Mouse (Mus musculus): ENCODE results near the gene Nacad. TPM values are rescaled to one million over a fixed set of nuclear protein-coding genes. Genes with fewer than 3 reads are reported as not detected.
A peak's percentile ranks its signal among the peaks of the same experiment; 100 is the strongest.

The Nacad gene
- total RNA-seq, 2 experiments from 2014 or later = 78.1 to 82.5 TPM

GRCm38 (mm10) chr11:6590933-6591675 is 14.7 kb downstream of the Nacad start:
- intact Hi-C loops (cut with DNase I) = no loop called here
- no peak for DNase-seq (ENCODE audit: extremely low spot score in 1 of 2, low spot score in 2 of 2)

GRCm38 (mm10) chr11:6589838-6590237 is 16.0 kb downstream of the Nacad start:
- no peak for DNase-seq (ENCODE audit: extremely low spot score in 1 of 2, low spot score in 2 of 2)

GRCm38 (mm10) chr11:6588295-6588694 is 17.6 kb downstream of the Nacad start:
- DNase-seq (ENCODE audit: extremely low spot score in 1 of 2, low spot score in 2 of 2) = no peak
- intact Hi-C loops (cut with DNase I) = loop anchor here (10.0 kb wide), 1 partner anchor 123 kb away; no protein-coding TSS in a partner anchor

More at GRCm38 (mm10) chr11:6589838-6590237, 16.0 kb downstream of the Nacad start:
- intact Hi-C loops (cut with DNase I) = loop anchor here (10.0 kb wide), 1 partner anchor 125 kb away; no protein-coding TSS in a partner anchor

GRCm38 (mm10) chr11:6587249-6587940 is 18.5 kb downstream of the Nacad start:
- intact Hi-C loops (cut with DNase I) = loop anchor here (10.0 kb wide), 1 partner anchor 123 kb away; no protein-coding TSS in a partner anchor
- no peak for DNase-seq (ENCODE audit: extremely low spot score in 1 of 2, low spot score in 2 of 2)

- intact Hi-C loops (cut with DNase I) = loop anchor here (10.0 kb wide), 1 partner anchor 122 kb away; no protein-coding TSS in a partner anchor
- DNase-seq (ENCODE audit: extremely low spot score in 1 of 2, low spot score in 2 of 2) = no peak
These were observed 19.2 kb downstream of the Nacad start for GRCm38 (mm10) chr11:6586660-6587059.

GRCm38 (mm10) chr11:6585748-6586147 is 20.1 kb downstream of the Nacad start:
- DNase-seq (ENCODE audit: extremely low spot score in 1 of 2, low spot score in 2 of 2) = no peak
- intact Hi-C loops (cut with DNase I) = loop anchor here (10.0 kb wide), 1 partner anchor 121 kb away; no protein-coding TSS in a partner anchor

GRCm38 (mm10) chr11:6581560-6581959 is 24.3 kb downstream of the Nacad start:
- DNase-seq (ENCODE audit: extremely low spot score in 1 of 2, low spot score in 2 of 2) = no peak
- intact Hi-C loops (cut with DNase I) = loop anchor here (10.0 kb wide), 1 partner anchor 117 kb away; no protein-coding TSS in a partner anchor

- DNase-seq (ENCODE audit: extremely low spot score in 1 of 2, low spot score in 2 of 2) = no peak
- intact Hi-C loops (cut with DNase I) = loop anchor here (10.0 kb wide), 1 partner anchor 115 kb away; no protein-coding TSS in a partner anchor
These were observed 25.6 kb downstream of the Nacad start for GRCm38 (mm10) chr11:6580065-6580750.

- no peak for DNase-seq (ENCODE audit: extremely low spot score in 1 of 2, low spot score in 2 of 2)
- intact Hi-C loops (cut with DNase I) = no loop called here
These were observed 26.5 kb downstream of the Nacad start for GRCm38 (mm10) chr11:6579361-6579760.

- intact Hi-C loops (cut with DNase I) = no loop called here
- no peak for DNase-seq (ENCODE audit: extremely low spot score in 1 of 2, low spot score in 2 of 2)
These were observed 29.7 kb downstream of the Nacad start for GRCm38 (mm10) chr11:6576151-6576550.

GRCm38 (mm10) chr11:6569410-6569777 is 36.5 kb downstream of the Nacad start:
- intact Hi-C loops (cut with DNase I) = no loop called here
- no peak for DNase-seq (ENCODE audit: extremely low spot score in 1 of 2, low spot score in 2 of 2)

- peak in 1 of 2 experiments; percentile 44 for DNase-seq (ENCODE audit: extremely low spot score in 1 of 2, low spot score in 2 of 2)
- intact Hi-C loops (cut with DNase I) = no loop called here
These were observed 37.1 kb downstream of the Nacad start for GRCm38 (mm10) chr11:6568584-6569409.

GRCm38 (mm10) chr11:6567951-6568350 is 37.9 kb downstream of the Nacad start:
- intact Hi-C loops (cut with DNase I) = no loop called here
- no peak for DNase-seq (ENCODE audit: extremely low spot score in 1 of 2, low spot score in 2 of 2)

- intact Hi-C loops (cut with DNase I) = no loop called here
- DNase-seq (ENCODE audit: extremely low spot score in 1 of 2, low spot score in 2 of 2) = no peak
These were observed 39.4 kb downstream of the Nacad start for GRCm38 (mm10) chr11:6566496-6566895.

- DNase-seq (ENCODE audit: extremely low spot score in 1 of 2, low spot score in 2 of 2) = no peak
- intact Hi-C loops (cut with DNase I) = no loop called here
These were observed 42.7 kb downstream of the Nacad start for GRCm38 (mm10) chr11:6563201-6563600.

GRCm38 (mm10) chr11:6562359-6562758 is 43.5 kb downstream of the Nacad start:
- intact Hi-C loops (cut with DNase I) = no loop called here
- DNase-seq (ENCODE audit: extremely low spot score in 1 of 2, low spot score in 2 of 2) = no peak

GRCm38 (mm10) chr11:6561474-6561873 is 44.4 kb downstream of the Nacad start:
- intact Hi-C loops (cut with DNase I) = no loop called here

GRCm38 (mm10) chr11:6560655-6561360 is 45.0 kb downstream of the Nacad start:
- intact Hi-C loops (cut with DNase I) = no loop called here
- DNase-seq (ENCODE audit: extremely low spot score in 1 of 2, low spot score in 2 of 2) = no peak

More at GRCm38 (mm10) chr11:6561474-6561873, 44.4 kb downstream of the Nacad start:
- DNase-seq (ENCODE audit: extremely low spot score in 1 of 2, low spot score in 2 of 2) = no peak
